Mouse (Mus musculus) spleen, adult 2 months (tissue): ENCODE data around the gene Nbas.

Experiments
- CTCF ChIP-seq: fragments of 200-500 bp; IDR thresholded peaks from 2 replicates; pipeline ENCODE4 v1.5.1; 2011; ENCODE audit warnings: mild to moderate bottlenecking, inconsistent platforms; ENCODE audit not compliant: insufficient read depth, insufficient read length, insufficient replicate concordance; ENCODE audit errors: extremely low read depth
- POLR2A ChIP-seq: fragments of 200-500 bp; IDR thresholded peaks from 2 replicates; pipeline ENCODE4 v1.6.1; 2011; ENCODE audit warnings: low read depth, low read length, inconsistent platforms

DNA sequence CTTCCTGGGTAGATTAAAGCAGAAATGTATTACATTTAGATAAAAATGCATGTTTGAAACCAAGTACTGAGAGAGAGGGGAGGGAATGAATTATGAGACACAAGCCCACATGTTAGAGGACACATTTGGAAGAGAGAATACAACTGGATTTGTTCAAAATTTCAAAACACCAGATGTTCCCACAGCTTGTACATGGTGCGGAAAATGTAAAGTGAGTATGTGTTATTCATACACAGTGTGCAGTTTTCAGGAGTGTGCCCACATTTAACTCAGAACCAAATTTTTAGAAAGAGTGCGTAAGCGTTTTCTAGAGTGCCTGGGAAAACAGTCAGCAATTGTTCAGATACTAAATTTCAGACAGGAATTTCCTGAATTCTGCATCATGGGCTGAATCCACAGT, 217.3 kb downstream of the Nbas start:
- TF ChIP-seq POLR2A (no peak), CTCF (no peak)
